Mouse (Mus musculus) forebrain, embryonic 15.5 days (tissue): Measurements from ENCODE around the gene Kif6. TPM values are rescaled to one million over a fixed set of nuclear protein-coding genes. Genes with fewer than 3 reads are reported as not detected.
A peak's percentile ranks its signal among the peaks of the same experiment; 100 is the strongest.

ENCODE experiments used
- ATAC-seq: fragments of 200-750 bp; cut with Nextera tagmentation; replicated peaks from 2 replicates; pipeline ENCODE4 v1.8.0; 2017; ENCODE audit warnings: mild to moderate bottlenecking, moderate TSS enrichment, moderate library complexity
- H3K27ac ChIP-seq: fragments of 300-500 bp; sonication (generic); replicated peaks from 2 replicates; pipeline ENCODE4 v1.5.1; 2015; ENCODE audit warnings: mild to moderate bottlenecking, inconsistent platforms
- H3K27me3 ChIP-seq: fragments of 300-500 bp; sonication (generic); 2 replicates; pipeline ENCODE4 v1.6.1; 2015; ENCODE audit warnings: inconsistent platforms
- H3K36me3 ChIP-seq: fragments of 300-500 bp; sonication (generic); 2 replicates; pipeline ENCODE4 v1.6.1; 2015; ENCODE audit warnings: mild to moderate bottlenecking, inconsistent platforms
- H3K4me1 ChIP-seq: fragments of 300-500 bp; sonication (generic); 2 replicates; pipeline ENCODE4 v1.6.1; 2015; ENCODE audit warnings: inconsistent platforms
- H3K4me2 ChIP-seq: fragments of 300-500 bp; sonication (generic); replicated peaks from 2 replicates; pipeline ENCODE4 v1.6.1; 2015; ENCODE audit warnings: mild to moderate bottlenecking, inconsistent platforms
- H3K4me3 ChIP-seq: fragments of 300-500 bp; sonication (generic); 2 replicates; pipeline ENCODE4 v1.5.1; 2015; ENCODE audit warnings: mild to moderate bottlenecking, inconsistent platforms
- H3K9ac ChIP-seq: fragments of 300-500 bp; sonication (generic); replicated peaks from 2 replicates; pipeline ENCODE4 v1.6.1; 2015; ENCODE audit warnings: mild to moderate bottlenecking, inconsistent platforms
- H3K9me3 ChIP-seq: fragments of 300-500 bp; sonication (generic); 2 replicates; pipeline ENCODE4 v1.6.1; 2016; ENCODE audit warnings: inconsistent platforms
- WGBS: fragments of 180-500 bp; shearing (Covaris S2); methylation state at CpG from one replicate; pipeline ENCODE4 v1.1.7; 2015; ENCODE audit warnings: mixed read lengths; 5-methylcytosine and 5-hydroxymethylcytosine counted together
- polyA plus RNA-seq: library from polyadenylated mRNA; unstranded; fragments of >200 nt; fragmentation: Nextera tagmentation; extraction: Ambion mirVana; gene quantifications from 2 replicates; pipeline ENCODE4 v1.2.1, GENCODE M21; 2015

The Kif6 gene
- polyA plus RNA-seq, 1 experiment from 2014 or later, result 2.1 TPM

DNA sequence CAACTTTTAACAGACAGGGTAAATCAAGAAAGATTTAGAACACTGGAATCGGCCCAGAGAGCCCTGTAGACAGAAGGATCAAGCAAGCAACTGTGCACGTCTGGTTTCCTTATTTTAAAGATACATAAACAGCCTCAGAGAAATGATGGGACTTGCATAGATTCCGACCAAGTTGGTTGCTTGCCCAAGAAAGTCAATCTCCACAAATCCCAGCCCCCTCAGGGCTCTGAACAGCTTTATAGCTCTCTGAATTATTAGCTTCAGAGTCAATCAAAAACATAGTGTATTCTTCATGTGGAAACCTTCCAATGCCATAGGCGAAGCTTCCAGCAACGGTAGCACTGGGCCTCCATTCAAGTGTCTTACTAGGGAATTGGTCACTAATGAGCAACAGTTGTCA, 127.0 kb downstream of the Kif6 start:
- ATAC-seq, result no peak
- Histone ChIP-seq H3K4me1 (no peaks in the 10 kb centered on the region), H3K36me3 (no peaks in the 10 kb centered on the region), H3K27ac (no peak overlapping the region), H3K27me3 (no peaks in the 10 kb centered on the region), H3K9me3 (no peaks in the 10 kb centered on the region), H3K9ac (no peak overlapping the region), H3K4me3 (no peak overlapping the region), H3K4me2 (no peak overlapping the region)
- 79% methylated on average over 5 of the region's 5 CpGs for WGBS

DNA sequence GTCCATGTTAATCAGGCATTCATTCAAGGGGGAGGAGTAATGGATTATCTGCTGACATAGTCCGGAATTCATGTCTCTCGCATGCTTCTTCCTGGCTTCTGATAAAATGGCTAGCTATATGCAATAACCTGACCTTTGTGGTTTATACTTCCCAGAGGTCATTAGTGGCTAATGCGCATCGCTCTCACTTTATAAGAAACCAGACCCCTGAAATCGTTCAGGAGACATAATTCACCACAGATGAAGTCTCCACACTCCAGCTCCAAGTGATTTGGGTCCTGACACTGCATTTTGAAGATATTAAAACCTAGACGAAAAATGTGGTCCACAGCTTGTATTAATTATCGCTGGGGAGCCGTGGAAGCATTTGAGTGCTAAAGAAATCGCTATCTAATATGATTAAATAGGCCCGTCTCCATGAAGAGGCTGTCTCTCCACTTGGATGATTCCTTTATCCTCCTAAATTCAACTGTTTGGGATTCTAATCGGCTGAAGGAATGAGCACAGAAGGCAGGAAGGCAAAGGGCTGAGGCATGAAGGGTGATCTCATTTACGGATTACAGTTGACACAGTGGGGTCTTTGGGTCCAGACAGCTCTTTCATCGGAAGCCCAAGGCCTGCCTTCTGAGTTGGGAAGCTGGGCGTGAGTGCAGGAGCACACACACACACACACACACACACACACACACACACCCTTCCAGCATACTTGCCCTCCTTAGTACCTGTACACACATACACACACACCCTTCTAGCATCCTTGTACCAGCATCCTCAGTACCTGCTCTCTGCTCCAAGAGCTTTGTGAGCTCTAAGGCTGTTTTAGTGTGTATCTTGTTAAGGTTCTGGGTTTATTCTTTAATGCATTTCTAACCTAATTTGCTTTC, 128.9 kb downstream of the Kif6 start:
- H3K4me3 ChIP-seq, result no peak overlapping the region
- H3K9me3 ChIP-seq, result no peaks in the 10 kb centered on the region
- H3K9ac ChIP-seq, result no peak overlapping the region
- H3K27ac ChIP-seq, result no peak overlapping the region
- WGBS, result 50% methylated on average over 14 of the region's 14 CpGs
- no peak for ATAC-seq
- H3K36me3 ChIP-seq, result no peaks in the 10 kb centered on the region
- H3K27me3 ChIP-seq, result no peaks in the 10 kb centered on the region
- no peak overlapping the region for H3K4me2 ChIP-seq
- H3K4me1 ChIP-seq, result no peaks in the 10 kb centered on the region

DNA sequence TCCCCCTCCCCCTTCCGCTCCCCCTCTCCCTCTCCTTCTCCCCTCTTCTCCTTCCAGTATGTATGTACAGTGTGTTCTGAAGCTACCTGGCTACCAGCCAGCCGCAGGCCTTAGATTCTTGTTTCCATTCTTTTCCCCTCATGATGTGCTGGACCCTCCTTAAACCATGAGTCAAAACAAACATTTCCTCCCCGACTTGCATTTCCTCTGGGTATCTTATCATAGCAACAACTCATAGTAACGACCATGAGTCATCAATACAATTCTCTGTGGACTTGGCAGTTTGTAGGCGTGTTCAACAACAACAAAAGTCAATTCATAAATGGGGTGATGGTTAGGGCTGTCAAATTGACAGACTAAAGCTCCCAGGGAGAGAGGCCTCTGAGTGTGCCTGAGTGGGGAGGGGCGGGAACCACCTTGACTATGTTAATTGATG, 136.0 kb downstream of the Kif6 start:
- Histone ChIP-seq H3K4me2 (no peak overlapping the region), H3K36me3 (no peaks in the 10 kb centered on the region), H3K4me3 (no peak overlapping the region), H3K9ac (no peak overlapping the region), H3K27ac (no peak overlapping the region), H3K9me3 (no peaks in the 10 kb centered on the region; the same call in 1 of the 2 replicates), H3K4me1 (no peaks in the 10 kb centered on the region), H3K27me3 (no peaks in the 10 kb centered on the region)
- 73% methylated on average over 6 of the region's 6 CpGs for WGBS
- no peak for ATAC-seq

DNA sequence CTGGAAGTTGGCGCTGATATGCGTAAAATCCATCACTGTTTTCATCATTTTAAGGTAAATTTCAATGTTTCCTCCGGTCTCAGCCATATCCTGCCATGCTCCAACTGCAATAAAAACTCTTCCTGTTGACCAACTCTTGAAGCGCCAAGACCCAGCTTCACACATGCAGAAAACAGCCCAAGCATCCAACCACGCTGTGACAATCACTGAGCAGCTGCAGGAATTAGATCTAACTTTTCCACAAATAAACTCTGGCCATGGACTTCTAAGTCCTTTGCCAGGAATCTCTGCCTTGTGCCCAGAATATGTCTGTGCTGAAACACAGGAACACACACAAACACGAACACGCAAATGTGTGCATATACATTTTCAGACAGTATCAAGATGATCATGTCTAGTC, 138.9 kb downstream of the Kif6 start:
- no peaks in the 10 kb centered on the region for H3K27me3 ChIP-seq
- no peaks in the 10 kb centered on the region for H3K4me1 ChIP-seq
- H3K36me3 ChIP-seq, result no peaks in the 10 kb centered on the region
- no peak overlapping the region for H3K4me3 ChIP-seq
- no peak overlapping the region for H3K9ac ChIP-seq
- no peak overlapping the region for H3K27ac ChIP-seq
- H3K9me3 ChIP-seq, result no peaks in the 10 kb centered on the region; the same call in 1 of the 2 replicates
- H3K4me2 ChIP-seq, result no peak overlapping the region
- 94% methylated on average over 7 of the region's 7 CpGs for WGBS
- ATAC-seq, result no peak

DNA sequence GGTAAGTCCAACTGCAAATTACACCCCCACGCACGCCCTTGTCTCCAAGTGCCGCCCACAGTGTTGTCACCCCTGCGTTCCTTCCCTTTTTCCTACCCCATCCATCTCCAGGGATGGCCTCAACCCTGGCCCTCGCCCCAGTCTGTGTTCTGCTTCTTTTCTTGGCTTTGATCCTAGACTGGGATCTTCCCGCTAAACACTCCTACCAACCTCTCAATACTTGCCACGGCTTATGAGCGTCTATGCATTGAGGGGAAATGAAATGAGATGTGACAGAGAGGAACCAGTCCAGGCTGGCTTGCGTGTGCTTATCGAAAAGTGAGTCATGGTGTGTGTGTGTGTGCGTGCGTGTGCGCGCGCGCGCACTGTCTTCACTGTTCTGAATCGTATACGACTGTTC, 141.9 kb downstream of the Kif6 start:
- H3K4me2 ChIP-seq, result no peak overlapping the region
- no peaks in the 10 kb centered on the region for H3K36me3 ChIP-seq
- ATAC-seq, result no peak
- 0 out of 2 replicates have a peak, but pooled peaks cover 7% of the 10 kb centered on the region for H3K4me1 ChIP-seq
- H3K27ac ChIP-seq, result no peak overlapping the region
- no peaks in the 10 kb centered on the region for H3K27me3 ChIP-seq
- no peak overlapping the region for H3K4me3 ChIP-seq
- H3K9ac ChIP-seq, result no peak overlapping the region
- WGBS, result 82% methylated on average over 19 of the region's 19 CpGs
- H3K9me3 ChIP-seq, result no peaks in the 10 kb centered on the region; the same call in 1 of the 2 replicates

DNA sequence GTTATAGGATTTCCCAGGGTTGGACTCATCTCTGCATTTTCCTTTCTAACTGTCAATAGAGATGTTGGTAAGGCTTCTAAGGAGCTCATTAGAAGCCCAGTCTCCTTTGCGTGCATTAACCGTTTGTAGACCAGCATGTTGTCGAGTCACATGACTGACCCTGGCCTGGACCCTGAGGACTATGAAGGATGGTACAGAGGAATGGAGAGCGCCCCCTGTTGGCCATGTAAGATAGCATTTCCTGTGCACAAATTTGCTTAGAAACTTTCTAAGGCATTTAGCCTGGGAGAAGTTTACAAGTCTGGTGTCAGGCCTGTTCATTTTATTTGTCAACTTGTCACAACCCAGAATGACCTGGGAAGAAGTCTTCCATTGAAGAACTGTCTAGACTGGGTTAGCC, 144.1 kb downstream of the Kif6 start:
- Histone ChIP-seq H3K4me2 (no peak overlapping the region), H3K4me1 (0 out of 2 replicates have a peak, but pooled peaks cover 7% of the 10 kb centered on the region), H3K27me3 (no peaks in the 10 kb centered on the region), H3K27ac (no peak overlapping the region), H3K36me3 (no peaks in the 10 kb centered on the region), H3K4me3 (no peak overlapping the region), H3K9me3 (no peaks in the 10 kb centered on the region; the same call in 1 of the 2 replicates), H3K9ac (no peak overlapping the region)
- WGBS, result 71% methylated on average over 4 of the region's 4 CpGs
- no peak for ATAC-seq

DNA sequence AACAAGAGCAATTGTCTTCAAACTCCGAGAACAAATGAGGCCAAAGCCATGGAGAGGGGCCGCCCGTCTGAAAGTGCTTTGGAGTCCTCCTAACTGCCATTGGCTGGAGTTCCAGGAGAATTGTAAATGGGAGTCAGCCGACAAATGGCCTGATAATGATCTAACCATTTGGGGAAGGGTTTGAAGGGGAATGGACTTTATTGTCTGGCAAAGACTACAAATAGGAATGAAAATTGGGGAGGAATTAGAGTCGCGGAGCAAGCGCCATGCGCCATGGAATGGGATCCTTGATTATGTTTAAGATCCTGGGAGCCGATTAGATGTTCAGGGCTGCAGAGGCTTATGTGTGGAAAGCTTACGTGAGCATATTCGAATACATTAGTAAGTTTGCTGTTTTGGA, 146.3 kb downstream of the Kif6 start:
- ATAC-seq, result no peak
- Histone ChIP-seq H3K9me3 (no peaks in the 10 kb centered on the region), H3K27me3 (no peaks in the 10 kb centered on the region), H3K4me3 (no peak overlapping the region), H3K27ac (no peak overlapping the region), H3K36me3 (no peaks in the 10 kb centered on the region), H3K4me2 (no peak overlapping the region), H3K4me1 (0 out of 2 replicates have a peak, but pooled peaks cover 7% of the 10 kb centered on the region), H3K9ac (no peak overlapping the region)
- WGBS, result 34% methylated on average over 11 of the region's 11 CpGs

DNA sequence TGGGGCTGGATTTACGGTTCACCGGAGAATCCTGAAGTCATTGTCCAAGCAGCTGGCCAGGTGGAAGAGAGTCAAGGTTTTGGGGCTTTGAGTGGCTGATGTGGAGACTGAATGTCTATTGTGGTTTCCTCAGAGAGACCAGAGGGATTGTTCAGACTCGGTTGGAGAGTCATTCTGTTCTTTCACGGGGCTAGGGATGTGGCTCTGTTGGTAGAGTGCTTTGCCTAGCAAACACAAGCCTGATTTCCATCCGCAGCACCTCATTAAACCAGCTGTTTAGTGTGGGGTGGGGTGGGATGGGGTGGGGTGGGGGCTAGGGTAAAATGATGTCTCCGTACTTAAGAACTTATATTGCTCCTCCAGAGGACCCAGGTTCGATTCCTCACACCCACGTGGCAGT, 146.9 kb downstream of the Kif6 start:
- ATAC-seq, result no peak
- Histone ChIP-seq H3K4me3 (no peak overlapping the region), H3K9me3 (no peaks in the 10 kb centered on the region), H3K9ac (no peak overlapping the region), H3K4me2 (no peak overlapping the region), H3K27me3 (no peaks in the 10 kb centered on the region), H3K27ac (no peak overlapping the region), H3K36me3 (no peaks in the 10 kb centered on the region), H3K4me1 (0 out of 2 replicates have a peak, but pooled peaks cover 7% of the 10 kb centered on the region)
- 68% methylated on average over 8 of the region's 8 CpGs for WGBS

DNA sequence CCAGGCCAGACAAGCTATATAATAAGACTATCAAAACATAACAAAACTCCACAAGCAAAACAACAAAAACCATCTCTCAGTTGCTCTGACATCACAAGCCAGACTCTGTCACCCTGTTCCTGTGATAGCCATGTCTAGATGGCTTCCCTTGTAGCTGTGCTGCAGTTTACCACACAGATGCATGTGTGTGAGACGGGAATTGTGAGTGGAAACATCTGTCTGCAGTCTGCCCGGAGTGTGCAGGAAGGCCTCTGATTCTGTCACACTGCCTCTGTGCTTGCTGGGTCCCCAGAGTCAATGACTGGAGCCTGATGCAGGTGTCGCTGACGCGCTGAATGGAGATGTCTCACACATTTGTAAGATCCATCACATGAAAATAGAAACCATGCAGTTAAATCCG, 150.0 kb downstream of the Kif6 start:
- no peak overlapping the region for H3K27ac ChIP-seq
- peaks cover 5% of the 10 kb centered on the region; the same call in 1 of the 2 replicates for H3K27me3 ChIP-seq
- no peak overlapping the region for H3K9ac ChIP-seq
- no peak for ATAC-seq
- peaks cover 17% of the 10 kb centered on the region for H3K4me1 ChIP-seq
- H3K4me2 ChIP-seq, result no peak overlapping the region
- 70% methylated on average over 6 of the region's 6 CpGs for WGBS
- no peaks in the 10 kb centered on the region for H3K36me3 ChIP-seq
- no peak overlapping the region for H3K4me3 ChIP-seq
- H3K9me3 ChIP-seq, result no peaks in the 10 kb centered on the region

DNA sequence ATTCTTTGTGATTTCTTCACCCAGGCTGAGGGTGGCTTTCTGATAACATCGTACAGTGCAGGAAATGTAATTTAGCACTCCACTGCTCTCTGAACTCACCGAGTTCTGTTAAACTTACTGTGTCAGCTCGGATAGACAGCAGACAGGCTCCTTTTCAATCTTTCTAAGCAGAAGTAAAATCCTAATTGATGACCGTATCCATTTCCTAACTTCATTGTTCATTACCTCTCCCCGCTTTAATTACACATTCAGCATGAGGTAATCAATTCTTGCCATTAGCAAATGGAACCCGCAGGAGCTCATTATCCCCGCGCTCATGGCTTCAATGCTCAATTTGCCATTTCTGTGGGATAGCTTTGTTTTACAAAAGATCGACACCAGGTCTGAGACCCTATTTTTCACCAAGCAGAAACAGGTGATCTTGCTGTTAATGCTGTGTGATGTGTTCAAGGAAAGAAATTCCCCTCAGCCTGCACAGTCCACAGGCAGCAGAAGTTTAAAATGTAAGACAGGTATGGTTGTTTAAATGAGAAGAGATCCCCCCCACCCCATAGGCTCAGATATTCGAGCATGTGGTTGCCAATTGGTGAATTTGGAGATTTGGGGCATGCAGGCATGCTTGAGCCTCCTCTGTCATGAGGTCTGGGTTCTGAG, 152.9 kb downstream of the Kif6 start:
- no peak overlapping the region for H3K27ac ChIP-seq
- peaks cover 11% of the 10 kb centered on the region for H3K4me1 ChIP-seq
- H3K9me3 ChIP-seq, result no peaks in the 10 kb centered on the region
- peak overlapping the region; percentile 21 for H3K4me2 ChIP-seq
- H3K27me3 ChIP-seq, result peaks cover 8% of the 10 kb centered on the region; the same call in 1 of the 2 replicates
- no peak overlapping the region for H3K9ac ChIP-seq
- H3K36me3 ChIP-seq, result no peaks in the 10 kb centered on the region
- no peak overlapping the region for H3K4me3 ChIP-seq
- ATAC-seq, result peak; percentile 34
- WGBS, result 4% methylated on average over 10 of the region's 10 CpGs

DNA sequence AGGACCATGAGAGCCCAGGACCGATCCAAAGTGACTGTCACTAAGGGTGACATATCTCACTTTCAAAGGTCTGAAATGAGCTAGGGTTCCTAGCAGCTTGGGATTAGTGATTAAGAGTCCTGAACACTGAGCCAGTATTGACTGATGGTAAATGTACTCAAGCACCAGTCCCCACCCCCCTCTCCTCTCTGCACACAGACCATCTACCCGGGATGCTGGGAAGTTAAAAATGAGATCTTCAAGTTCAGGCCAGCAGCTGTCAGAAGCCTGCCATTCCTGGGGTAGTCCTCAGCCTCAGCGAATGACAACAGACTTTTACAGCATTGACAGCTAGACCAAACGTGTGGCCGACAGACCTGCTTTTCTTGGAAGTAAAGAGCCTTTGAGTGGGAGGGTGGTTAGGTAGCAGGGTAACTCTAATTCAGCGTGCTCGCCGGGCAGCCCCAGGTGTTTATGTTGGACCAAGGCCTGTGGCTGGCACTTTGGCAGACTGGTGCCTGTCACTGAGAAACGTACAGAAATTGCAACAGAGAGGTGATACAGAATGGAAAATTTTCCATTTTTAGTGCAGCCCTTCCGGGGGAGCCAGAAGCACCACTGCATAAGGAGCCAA, 156.9 kb downstream of the Kif6 start:
- no peak overlapping the region for H3K9ac ChIP-seq
- H3K4me1 ChIP-seq, result peaks cover 11% of the 10 kb centered on the region
- ATAC-seq, result 0 out of 2 replicates have a peak, but pooled peaks have one; percentile 26
- no peak overlapping the region for H3K4me3 ChIP-seq
- H3K36me3 ChIP-seq, result no peaks in the 10 kb centered on the region
- 65% methylated on average over 10 of the region's 10 CpGs for WGBS
- no peaks in the 10 kb centered on the region for H3K9me3 ChIP-seq
- no peak overlapping the region for H3K27ac ChIP-seq
- H3K27me3 ChIP-seq, result peaks cover 8% of the 10 kb centered on the region; the same call in 1 of the 2 replicates
- no peak overlapping the region for H3K4me2 ChIP-seq
